Comparison of ENCODE assay signal across 14 mouse cellular contexts in genomic region chr11:59305008-59305820, GRCm38 (mm10). TPM values are rescaled to one million over a fixed set of nuclear protein-coding genes. Genes with fewer than 3 reads are reported as not detected.
DNase-seq lines count a peak whose midpoint lies in the region; ATAC-seq lines count a peak whose summit lies in the region.
"Had no signal": no experiment of that assay in that cellular context is flagged by ENCODE, and none has a peak within 500 bp of the region (broad histone marks: within the 10 kb centered on the region; RNA-seq: fewer than 3 reads in every experiment).

No protein-coding gene starts in this region.

- H3K4me1 ChIP-seq in neural tube, embryonic 15.5 days, result peaks cover 41% of the 10 kb centered on the region
- peaks cover 46% of the 10 kb centered on the region for H3K4me1 ChIP-seq in forebrain, embryonic 13.5 days
- peaks cover 57% of the 10 kb centered on the region for H3K4me1 ChIP-seq in limb, embryonic 10.5 days

- no peak overlapping the region for H3K4me3 ChIP-seq in neural tube, embryonic 15.5 days (replicated peaks)
- no peak overlapping the region for H3K4me3 ChIP-seq in forebrain, embryonic 13.5 days
- peak overlapping the region; percentile 69 for H3K4me3 ChIP-seq in limb, embryonic 10.5 days

- ATAC-seq in neural tube, embryonic 15.5 days (ENCODE audit: low FRiP score), result no peak
- ATAC-seq in forebrain, embryonic 13.5 days, result no peak

- H3K36me3 ChIP-seq in neural tube, embryonic 15.5 days, result no peaks in the 10 kb centered on the region
- no peaks in the 10 kb centered on the region for H3K36me3 ChIP-seq in forebrain, embryonic 13.5 days (ENCODE audit: poor library complexity, severe bottlenecking)
- H3K36me3 ChIP-seq in limb, embryonic 10.5 days, result no peaks in the 10 kb centered on the region
- H3K36me3 ChIP-seq: midbrain, embryonic 12.5 days had no signal

- no peak overlapping the region for H3K27ac ChIP-seq in neural tube, embryonic 15.5 days (replicated peaks)
- H3K27ac ChIP-seq in forebrain, embryonic 13.5 days, result no peak overlapping the region
- H3K27ac ChIP-seq in limb, embryonic 10.5 days, result no peak overlapping the region
- H3K27ac ChIP-seq: midbrain, embryonic 12.5 days had no signal

- no peak overlapping the region for H3K9ac ChIP-seq in neural tube, embryonic 15.5 days (replicated peaks)
- H3K9ac ChIP-seq in forebrain, embryonic 13.5 days, result no peak overlapping the region
- H3K9ac ChIP-seq: midbrain, embryonic 12.5 days had no signal

- no peaks in the 10 kb centered on the region for H3K9me3 ChIP-seq in neural tube, embryonic 15.5 days (replicated peaks)
- no peaks in the 10 kb centered on the region for H3K9me3 ChIP-seq in forebrain, embryonic 13.5 days (replicated peaks)
- no peaks in the 10 kb centered on the region for H3K9me3 ChIP-seq in limb, embryonic 10.5 days (replicated peaks)
- H3K9me3 ChIP-seq: midbrain, embryonic 12.5 days had no signal

- 44% methylated on average over 22 of the region's 22 CpGs for whole genome bisulfite sequencing in neural tube, embryonic 15.5 days
- WGBS in forebrain, embryonic 13.5 days, result 44% methylated on average over 22 of the region's 22 CpGs
- WGBS in limb, embryonic 10.5 days, result 27% methylated on average over 22 of the region's 22 CpGs

- peaks cover 64% of the 10 kb centered on the region for H3K27me3 ChIP-seq in neural tube, embryonic 15.5 days (replicated peaks)
- H3K27me3 ChIP-seq in forebrain, embryonic 13.5 days, result peaks cover 87% of the 10 kb centered on the region
- H3K27me3 ChIP-seq in limb, embryonic 10.5 days (ENCODE audit: low read depth, poor library complexity, severe bottlenecking), result peaks cover 91% of the 10 kb centered on the region

- 0 out of 2 replicates have a peak overlapping the region, but pooled peaks have one; percentile 90 for H3K4me2 ChIP-seq in neural tube, embryonic 15.5 days
- H3K4me2 ChIP-seq in forebrain, embryonic 13.5 days, result peak overlapping the region; percentile 90; the same call in 1 of the 2 replicates

- no peak for DNase-seq in neural tube, embryonic 10.5 days (ENCODE audit: extremely low spot score, low spot score)
- DNase-seq in limb, embryonic 10.5 days (ENCODE audit: low spot score), result no peak
- DNase-seq in spleen, postnatal 36 days (ENCODE audit: low spot score in 2 of 2), result no peak
- no peak for DNase-seq in cerebellum, postnatal 10 days
- DNase-seq in adrenal gland, postnatal 36 days, result no peak
- DNase-seq: heart, postnatal 36 days; kidney, adult 9 months; lung, embryonic 14.5 days; thymus, postnatal 14 days had no signal

RNA-seq across cellular contexts. Expression of gene Wnt9a, which starts 1.5 kb away (rescaled TPM):
- 2.6 and 3.0 TPM in 2 replicates for polyA plus RNA-seq in neural tube, embryonic 15.5 days (2015; fragmentation: Nextera tagmentation; extraction: Ambion mirVana)
- polyA plus RNA-seq in forebrain, embryonic 13.5 days (2015; fragmentation: Nextera tagmentation; extraction: Ambion mirVana), result 1.8 and 2.9 TPM in 2 replicates
- 1.2 and 1.8 TPM in 2 replicates for polyA plus RNA-seq in limb, embryonic 10.5 days (2016; fragmentation: Nextera tagmentation; extraction: Ambion mirVana)
- 1 to 10 TPM; 1.3 to 1.5 TPM for total RNA-seq in adrenal gland, postnatal 36 days (2021)
- total RNA-seq: granulocyte monocyte progenitor cell, adult 5-6 weeks had no signal

RNA-seq across cellular contexts. Expression of gene Wnt3a, which starts 14.7 kb away (rescaled TPM):
- 0.14 and 0.35 TPM in 2 replicates for polyA plus RNA-seq in neural tube, embryonic 15.5 days (2015; fragmentation: Nextera tagmentation; extraction: Ambion mirVana)
- 2.3 and 3.4 TPM in 2 replicates for polyA plus RNA-seq in forebrain, embryonic 13.5 days (2015; fragmentation: Nextera tagmentation; extraction: Ambion mirVana)
- polyA plus RNA-seq in limb, embryonic 10.5 days (2016; fragmentation: Nextera tagmentation; extraction: Ambion mirVana), result 0.14 and 0.53 TPM in 2 replicates
- total RNA-seq in adrenal gland, postnatal 36 days (2021), result not detected
- total RNA-seq: granulocyte monocyte progenitor cell, adult 5-6 weeks; heart, postnatal 36 days had no signal
- polyA plus RNA-seq: lung, embryonic 14.5 days; small intestine, adult 2 months had no signal
